Mouse (Mus musculus): ENCODE data around the gene Dhcr7.

DNA sequence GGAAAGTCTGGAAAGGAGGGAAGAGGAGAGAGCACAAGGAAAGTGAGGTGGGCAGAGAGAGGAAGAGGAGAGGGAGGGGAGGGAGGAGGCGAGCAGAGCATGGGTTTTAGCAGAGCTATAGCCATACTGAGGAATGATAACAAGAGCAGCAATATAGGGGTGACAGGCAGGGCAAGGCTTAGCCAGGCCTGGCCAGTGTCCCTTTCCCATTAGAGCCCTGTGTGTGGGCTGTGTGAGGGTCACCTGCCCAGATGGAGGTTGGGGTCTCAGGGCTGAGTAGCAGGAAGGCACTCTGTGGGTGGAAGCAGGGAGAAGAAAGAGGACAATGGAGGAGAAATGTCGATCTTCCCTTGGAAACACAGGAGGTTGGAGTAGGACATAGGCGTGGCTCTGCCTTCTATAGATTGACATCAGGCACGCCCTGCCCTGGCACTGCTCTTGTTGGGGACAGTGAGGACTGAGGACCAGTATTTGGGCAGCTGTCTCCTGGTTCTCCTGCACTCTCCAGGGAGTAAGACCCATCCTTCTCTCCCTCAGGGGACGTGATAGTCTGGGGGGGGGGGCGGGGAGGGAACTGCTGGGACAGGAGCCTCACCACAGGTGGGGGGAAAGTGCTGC is 39.5 kb upstream of the Dhcr7 start:
- TF ChIP-seq POLR2A (IDR thresholded peaks at IDR 0.05; ENCODE audit: borderline replicate concordance, extremely low read depth, low read depth, low read length), result no peak
- TF ChIP-seq CTCF (IDR thresholded peaks at IDR 0.05; ENCODE audit: insufficient read depth, low read length), result no peak

All from lung, adult 2 months (tissue).